Mouse (Mus musculus) CH12.LX (cell line): ENCODE results near the gene Nlrp3.
"Not testable (repeated sequence)": the region's sequence is repeated elsewhere in the genome, so short reads cannot be mapped to it uniquely, and the experiment has no call there.

Experiments used
- BHLHE40 ChIP-seq: IDR thresholded peaks from 2 replicates; pipeline ENCODE4 v1.6.1; 2011; ENCODE audit warnings: mild to moderate bottlenecking, low read depth, low read length, improper control_type of control experiment
- CTCF ChIP-seq, 2 experiments: IDR thresholded peaks in 1 of 2; conservative IDR thresholded peaks in 1 of 2; 2 replicates each; pipeline ENCODE4 v1.5.1; 2011 to 2012; ENCODE audit warnings: low read depth in 2 of 2, low read length in 2 of 2, improper control_type of control experiment in 1 of 2, inconsistent platforms in 1 of 2, mild to moderate bottlenecking in 1 of 2, moderate library complexity in 1 of 2
- ETS1 ChIP-seq: conservative IDR thresholded peaks from 2 replicates; pipeline ENCODE4 v1.6.1; 2012; ENCODE audit warnings: low read depth, mild to moderate bottlenecking, inconsistent platforms, low read length, improper control_type of control experiment, moderate library complexity
- GABPA ChIP-seq: IDR thresholded peaks from 2 replicates; pipeline ENCODE4 v1.6.1; 2012; ENCODE audit warnings: low read depth, low read length, improper control_type of control experiment, inconsistent platforms; ENCODE audit not compliant: insufficient replicate concordance
- MYC ChIP-seq: IDR thresholded peaks from 2 replicates; pipeline ENCODE4 v1.6.1; 2011; ENCODE audit warnings: low read depth, mild to moderate bottlenecking, improper control_type of control experiment, low read length
- NELFE ChIP-seq: IDR thresholded peaks from 2 replicates; pipeline ENCODE4 v1.6.1; 2011; ENCODE audit warnings: low read depth, low read length, improper control_type of control experiment
- POLR2A ChIP-seq: IDR thresholded peaks from 2 replicates; pipeline ENCODE4 v1.6.1; 2011; ENCODE audit warnings: low read depth, mild to moderate bottlenecking, improper control_type of control experiment, low read length

DNA sequence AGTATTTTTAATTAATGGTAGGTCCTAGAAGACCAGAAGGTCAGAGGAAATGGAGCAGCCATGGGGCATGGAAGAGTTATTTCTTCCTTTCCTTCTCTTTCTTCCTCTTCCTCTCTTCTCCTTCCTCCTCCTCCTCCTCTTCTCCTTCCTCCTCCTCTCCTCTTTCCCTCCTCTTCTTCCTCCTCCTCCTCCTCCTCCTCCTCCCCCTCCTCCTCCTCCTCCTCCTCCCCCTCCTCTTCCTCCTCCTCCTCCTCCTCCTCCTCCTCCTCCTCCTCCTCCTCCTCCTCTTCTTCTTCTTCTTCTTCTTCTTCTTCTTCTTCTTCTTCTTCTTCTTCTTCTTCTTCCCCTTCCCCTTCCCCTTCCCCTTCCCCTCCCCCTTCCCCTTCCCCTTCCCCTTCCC is 34.8 kb downstream of the Nlrp3 start, which contains the start of gene Olfr222:
- not testable (repeated sequence) for TF ChIP-seq CTCF (conservative IDR thresholded peaks at IDR 0.05 in 1 of 2, IDR thresholded peaks at IDR 0.05 in 1 of 2; ENCODE audit: low read depth in 2 of 2, low read length in 2 of 2); POLR2A; ETS1; BHLHE40; MYC; GABPA; NELFE
